Mouse (Mus musculus): ENCODE measurements around the gene Hist1h4i. TPM values are rescaled to one million over a fixed set of nuclear protein-coding genes. Genes with fewer than 3 reads are reported as not detected.
"Not testable (repeated sequence)": the region's sequence is repeated elsewhere in the genome, so short reads cannot be mapped to it uniquely, and the experiment has no call there.

Hist1h4i gene
- polyA plus RNA-seq, 1 experiment from 2014 or later = 34.1 TPM

DNA sequence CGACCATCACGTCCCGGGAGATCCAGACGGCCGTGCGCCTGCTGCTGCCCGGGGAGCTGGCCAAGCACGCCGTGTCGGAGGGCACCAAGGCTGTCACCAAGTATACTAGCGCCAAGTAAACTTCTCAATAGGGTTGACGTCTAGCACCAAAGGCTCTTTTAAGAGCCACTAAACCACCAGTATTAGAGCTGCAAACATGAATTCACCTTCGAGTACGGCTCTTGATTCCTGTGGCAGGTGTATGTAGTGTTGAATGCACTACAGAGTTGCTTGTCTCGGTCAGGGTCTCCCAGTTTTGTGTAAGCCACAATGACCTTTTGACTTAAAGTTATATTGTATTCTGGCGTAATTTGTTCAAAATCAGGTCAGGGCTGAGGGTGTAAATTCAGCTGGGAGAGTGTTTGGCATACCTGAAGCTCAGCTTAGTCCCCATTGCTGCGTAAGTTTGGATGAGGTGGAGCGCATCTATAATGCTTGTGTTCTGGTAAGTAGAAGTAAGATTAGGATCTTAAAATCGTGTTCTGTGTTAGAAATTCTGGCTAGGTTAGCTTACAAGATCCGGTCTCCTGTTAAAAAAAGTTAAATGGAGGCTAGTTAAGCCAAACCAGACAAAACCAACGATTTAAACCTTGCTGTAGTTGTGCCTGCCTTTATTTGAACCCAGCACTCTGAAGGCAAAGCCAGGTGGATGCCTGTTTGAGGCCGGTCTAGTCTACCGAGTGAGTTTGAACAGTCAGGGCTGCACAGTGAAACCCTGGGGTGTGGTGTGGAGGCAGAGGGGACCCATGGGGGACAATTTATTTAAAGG, 4.8 kb downstream of the Hist1h4i start:
- Histone ChIP-seq H3K27me3 (no peaks in the 10 kb centered on the region), H3K9ac (replicated peaks) (peak overlapping the region; percentile 65), H3K27ac (peak overlapping the region; percentile 93), H3K4me3 (replicated peaks) (peak overlapping the region; percentile 41), H3K36me3 (no peaks in the 10 kb centered on the region), H3K9me3 (no peaks in the 10 kb centered on the region), H3K4me2 (peak overlapping the region; percentile 69), H3K4me1 (replicated peaks) (peaks cover 31% of the 10 kb centered on the region)
- 3% methylated on average over 22 of the region's 23 CpGs for WGBS
- ATAC-seq (ENCODE audit: insufficient number of reproducible peaks, insufficient read depth, low FRiP score, low TSS enrichment, low read depth) = no peak

DNA sequence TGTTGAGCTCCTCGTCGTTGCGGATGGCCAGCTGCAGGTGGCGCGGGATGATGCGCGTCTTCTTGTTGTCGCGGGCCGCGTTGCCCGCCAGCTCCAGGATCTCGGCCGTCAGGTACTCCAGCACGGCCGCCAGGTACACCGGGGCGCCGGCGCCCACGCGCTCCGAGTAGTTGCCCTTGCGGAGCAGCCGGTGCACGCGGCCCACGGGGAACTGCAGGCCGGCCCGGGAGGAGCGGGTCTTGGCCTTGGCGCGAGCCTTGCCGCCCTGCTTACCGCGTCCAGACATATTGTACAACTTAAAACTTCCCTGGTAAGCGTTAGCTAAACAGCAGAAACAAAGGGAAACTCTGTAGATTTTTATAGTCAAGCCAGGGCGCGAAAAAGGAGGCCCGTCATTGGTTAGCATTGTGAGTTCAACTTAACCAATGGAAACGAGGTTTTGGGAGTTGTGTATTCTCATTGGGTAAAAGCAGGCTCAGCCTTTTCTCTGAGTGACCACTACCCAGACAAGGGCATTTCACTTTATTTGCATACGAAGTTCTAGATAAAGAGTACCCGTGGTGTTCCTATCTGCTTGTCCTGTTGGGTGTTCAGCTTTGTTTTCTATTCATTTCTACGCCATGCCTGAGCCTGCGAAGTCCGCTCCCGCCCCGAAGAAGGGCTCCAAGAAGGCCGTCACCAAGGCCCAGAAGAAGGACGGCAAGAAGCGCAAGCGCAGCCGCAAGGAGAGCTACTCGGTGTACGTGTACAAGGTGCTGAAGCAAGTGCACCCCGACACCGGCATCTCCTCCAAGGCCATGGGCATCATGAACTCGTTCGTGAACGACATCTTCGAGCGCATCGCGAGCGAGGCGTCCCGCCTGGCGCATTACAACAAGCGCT, 5.7 kb downstream of the Hist1h4i start, which contains the start of the genes Hist1h2ah and Hist1h2bk:
TSS of gene Hist1h2ah (minus strand) at position 302 of the 882 bp plus-strand sequence.
TSS of gene Hist1h2bk (plus strand) at position 604 of the 882 bp plus-strand sequence.
- peak within 1 kb of the TSS; percentile 69 for H3K4me2 ChIP-seq
- not testable (repeated sequence) for H3K9me3 ChIP-seq, H3K27me3 ChIP-seq, H3K36me3 ChIP-seq
- peak within 1 kb of the TSS; percentile 75 for H3K9ac ChIP-seq (replicated peaks)
- peaks cover 28% of the 10 kb centered on the region for H3K4me1 ChIP-seq (replicated peaks)
- peak; percentile 98 for ATAC-seq (ENCODE audit: insufficient number of reproducible peaks, insufficient read depth, low FRiP score, low TSS enrichment, low read depth)
- under 1% methylated on average over 32 of the region's 69 CpGs for whole genome bisulfite sequencing
- H3K4me3 ChIP-seq (replicated peaks) = peak within 1 kb of the TSS; percentile 45
- peak within 1 kb of the TSS; percentile 94 for H3K27ac ChIP-seq

DNA sequence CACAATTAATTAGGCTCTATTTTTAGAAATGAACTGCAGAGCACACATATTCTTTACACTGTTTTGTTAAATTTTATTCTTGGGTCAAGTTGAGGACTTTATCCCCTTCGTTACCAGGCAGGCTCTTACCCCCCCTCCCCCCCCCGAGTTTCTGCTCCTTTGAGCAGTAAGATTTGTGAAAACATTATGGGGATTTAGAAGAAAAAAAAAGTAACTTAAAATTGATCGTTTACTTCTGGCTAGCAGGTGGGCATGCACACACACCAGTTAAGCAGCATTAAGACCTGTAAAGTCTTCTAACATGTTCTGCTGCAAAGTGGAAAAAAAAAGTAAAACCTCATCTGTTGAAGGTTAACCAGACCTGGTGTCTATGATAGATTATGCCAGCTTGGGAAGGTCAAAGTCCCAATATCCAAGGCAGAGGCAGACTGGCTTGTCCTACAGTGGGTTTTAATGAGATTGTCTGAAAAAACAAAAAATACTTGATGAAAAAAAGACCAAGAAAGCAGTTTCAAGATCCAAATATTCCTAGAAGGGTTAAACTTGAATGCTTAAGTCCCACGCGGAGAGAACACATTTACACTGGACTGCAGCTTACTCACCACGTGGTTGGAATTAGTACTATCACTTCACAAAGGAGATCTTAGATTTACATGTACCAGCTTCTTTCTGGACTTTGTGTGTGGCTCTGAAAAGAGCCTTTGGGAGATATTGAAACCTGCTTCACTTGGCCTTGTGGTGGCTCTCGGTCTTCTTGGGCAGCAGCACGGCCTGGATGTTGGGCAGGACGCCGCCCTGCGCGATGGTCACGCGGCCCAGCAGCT, 6.5 kb downstream of the Hist1h4i start:
- Histone ChIP-seq H3K4me3 (replicated peaks) (peak overlapping the region; percentile 45), H3K9me3 (no peaks in the 10 kb centered on the region), H3K27me3 (no peaks in the 10 kb centered on the region), H3K27ac (peak overlapping the region; percentile 94), H3K4me2 (peak overlapping the region; percentile 69), H3K36me3 (no peaks in the 10 kb centered on the region), H3K4me1 (replicated peaks) (peaks cover 20% of the 10 kb centered on the region), H3K9ac (replicated peaks) (peak overlapping the region; percentile 75)
- under 1% methylated on average over 14 of the region's 14 CpGs for WGBS
- peak; percentile 1; the same call in 1 of the 2 replicates for ATAC-seq (ENCODE audit: insufficient number of reproducible peaks, insufficient read depth, low FRiP score, low TSS enrichment, low read depth)

GRCm38 (mm10) chr13:22033741-22034442, 7.3 kb downstream of the Hist1h4i start:
- peak overlapping the region; percentile 94; the same call in 1 of the 2 replicates for H3K27ac ChIP-seq
- peaks cover 20% of the 10 kb centered on the region for H3K4me1 ChIP-seq (replicated peaks)
- no peak for ATAC-seq (ENCODE audit: insufficient number of reproducible peaks, insufficient read depth, low FRiP score, low TSS enrichment, low read depth)
- no peaks in the 10 kb centered on the region for H3K27me3 ChIP-seq
- H3K36me3 ChIP-seq = no peaks in the 10 kb centered on the region
- peak overlapping the region; percentile 75 for H3K9ac ChIP-seq (replicated peaks)
- 54% methylated on average over 5 of the region's 5 CpGs for WGBS
- peak overlapping the region; percentile 45 for H3K4me3 ChIP-seq (replicated peaks)
- H3K9me3 ChIP-seq = no peaks in the 10 kb centered on the region
- H3K4me2 ChIP-seq = peak overlapping the region; percentile 69

GRCm38 (mm10) chr13:22030493-22030892, 10.7 kb downstream of the Hist1h4i start:
- Histone ChIP-seq H3K27ac (no peak overlapping the region), H3K4me3 (replicated peaks) (no peak overlapping the region), H3K36me3 (no peaks in the 10 kb centered on the region), H3K4me1 (replicated peaks) (peaks cover 13% of the 10 kb centered on the region), H3K9ac (replicated peaks) (no peak overlapping the region), H3K27me3 (no peaks in the 10 kb centered on the region), H3K9me3 (no peaks in the 10 kb centered on the region), H3K4me2 (no peak overlapping the region; the same call in 1 of the 2 replicates)
- ATAC-seq (ENCODE audit: insufficient number of reproducible peaks, insufficient read depth, low FRiP score, low TSS enrichment, low read depth) = no peak
- 13% methylated on average over 4 of the region's 4 CpGs for WGBS

GRCm38 (mm10) chr13:22029928-22030327, 11.2 kb downstream of the Hist1h4i start:
- H3K36me3 ChIP-seq = no peaks in the 10 kb centered on the region
- H3K4me2 ChIP-seq = 0 out of 2 replicates have a peak overlapping the region, but pooled peaks have one; percentile 60
- no peak overlapping the region for H3K27ac ChIP-seq
- H3K9ac ChIP-seq (replicated peaks) = no peak overlapping the region
- no peak overlapping the region for H3K4me3 ChIP-seq (replicated peaks)
- H3K27me3 ChIP-seq = no peaks in the 10 kb centered on the region
- peaks cover 12% of the 10 kb centered on the region for H3K4me1 ChIP-seq (replicated peaks)
- no peak for ATAC-seq (ENCODE audit: insufficient number of reproducible peaks, insufficient read depth, low FRiP score, low TSS enrichment, low read depth)
- no peaks in the 10 kb centered on the region for H3K9me3 ChIP-seq
- 37% methylated on average over 8 of the region's 8 CpGs for WGBS

DNA sequence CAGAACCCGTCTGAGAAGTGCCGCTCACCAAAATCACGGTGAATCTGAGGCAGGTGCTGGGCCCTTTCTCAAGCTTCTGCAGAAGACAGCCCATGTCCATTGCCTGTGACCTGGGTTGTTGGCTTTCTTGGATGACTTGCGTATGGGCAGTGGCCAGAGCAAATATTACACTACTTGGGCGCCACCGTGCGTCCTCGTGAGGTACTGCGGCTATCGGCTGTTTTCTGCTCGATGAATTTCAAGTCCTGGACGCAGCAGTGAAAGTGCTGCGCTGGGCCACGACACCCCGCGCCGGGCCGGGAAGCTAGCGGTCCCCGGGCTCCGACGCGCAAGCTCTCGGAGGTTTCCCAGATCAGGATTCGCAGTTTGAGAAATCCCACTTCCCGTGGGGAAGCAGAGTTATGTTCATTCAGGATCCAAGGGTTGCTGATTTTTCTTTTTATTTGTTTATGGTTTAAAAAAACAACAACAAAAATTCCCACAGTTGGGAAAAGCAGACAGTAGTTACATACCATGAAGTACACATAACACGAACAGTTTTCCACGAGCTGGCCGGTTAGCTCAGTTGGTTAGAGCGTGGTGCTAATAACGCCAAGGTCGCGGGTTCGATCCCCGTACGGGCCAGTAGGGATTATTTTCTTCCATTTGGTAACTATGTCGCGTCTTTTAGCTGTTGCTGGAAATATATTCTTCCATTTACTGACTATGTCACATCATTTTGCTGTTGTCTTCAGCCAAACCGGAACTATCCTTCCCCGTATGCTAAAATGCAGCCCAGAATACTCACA, 12.3 kb downstream of the Hist1h4i start:
- Histone ChIP-seq H3K4me1 (replicated peaks) (peaks cover 2% of the 10 kb centered on the region; the same call in 1 of the 2 replicates), H3K36me3 (no peaks in the 10 kb centered on the region), H3K9ac (replicated peaks) (peak overlapping the region; percentile 63), H3K27me3 (no peaks in the 10 kb centered on the region), H3K4me2 (peak overlapping the region; percentile 60), H3K4me3 (replicated peaks) (peak overlapping the region; percentile 47), H3K27ac (peak overlapping the region; percentile 86), H3K9me3 (no peaks in the 10 kb centered on the region)
- WGBS = under 1% methylated on average over 40 of the region's 40 CpGs
- peak; percentile 71 for ATAC-seq (ENCODE audit: insufficient number of reproducible peaks, insufficient read depth, low FRiP score, low TSS enrichment, low read depth)

DNA sequence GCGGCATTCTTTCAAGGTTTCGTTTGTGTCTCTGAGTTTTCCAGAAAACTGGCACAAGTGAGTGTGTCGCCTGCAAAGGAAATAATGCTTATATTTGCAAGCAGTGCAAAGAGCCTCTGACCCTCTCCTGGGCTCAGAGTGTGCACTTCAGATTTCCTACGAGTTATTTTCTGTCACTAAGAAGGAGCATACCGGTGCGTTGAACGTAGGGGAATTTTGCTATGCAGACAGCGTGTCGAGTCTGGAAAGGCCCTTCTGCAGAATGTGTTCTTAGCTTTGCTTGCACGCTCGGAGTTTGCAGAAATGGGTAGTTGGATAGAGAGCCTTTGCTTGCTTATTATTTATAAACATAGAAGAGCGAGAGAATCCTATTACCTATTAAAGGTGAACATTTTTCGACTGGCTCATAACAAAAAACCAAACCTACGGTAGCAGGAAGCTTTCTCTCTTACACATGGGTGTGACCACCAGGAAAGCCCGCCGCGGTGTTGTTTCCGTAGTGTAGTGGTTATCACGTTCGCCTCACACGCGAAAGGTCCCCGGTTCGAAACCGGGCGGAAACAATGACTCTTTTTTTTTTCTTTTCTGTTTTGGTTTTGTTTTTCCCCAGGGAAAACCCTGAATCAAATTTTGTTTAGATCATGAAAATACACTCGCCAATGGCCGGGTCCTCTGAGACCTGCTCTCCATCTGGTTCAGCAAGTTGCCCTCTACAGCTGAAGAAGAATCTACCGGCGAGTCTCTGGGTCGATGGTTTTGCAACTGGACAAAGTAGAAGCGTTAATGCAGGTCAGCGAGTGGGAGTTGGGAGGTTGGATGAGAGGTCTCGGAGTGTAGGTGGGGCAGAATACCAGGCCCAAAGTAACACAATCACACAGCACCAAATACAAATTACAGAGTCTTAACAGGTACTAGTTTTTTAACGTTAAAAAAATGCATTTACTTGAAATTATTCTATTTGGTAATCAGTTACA, 14.8 kb downstream of the Hist1h4i start:
- H3K9ac ChIP-seq (replicated peaks) = peak overlapping the region; percentile 47; the same call in 1 of the 2 replicates
- ATAC-seq (ENCODE audit: insufficient number of reproducible peaks, insufficient read depth, low FRiP score, low TSS enrichment, low read depth) = no peak
- no peaks in the 10 kb centered on the region for H3K9me3 ChIP-seq
- H3K27me3 ChIP-seq = no peaks in the 10 kb centered on the region
- no peaks in the 10 kb centered on the region for H3K36me3 ChIP-seq
- H3K27ac ChIP-seq = no peak overlapping the region
- H3K4me2 ChIP-seq = peak overlapping the region; percentile 63
- H3K4me3 ChIP-seq (replicated peaks) = peak overlapping the region; percentile 48
- H3K4me1 ChIP-seq (replicated peaks) = no peaks in the 10 kb centered on the region
- 2% methylated on average over 35 of the region's 35 CpGs for WGBS

GRCm38 (mm10) chr13:22022241-22022640, 18.9 kb downstream of the Hist1h4i start:
- Histone ChIP-seq H3K4me3 (replicated peaks) (peak overlapping the region; percentile 42), H3K4me1 (replicated peaks) (peaks cover 7% of the 10 kb centered on the region; the same call in 1 of the 2 replicates), H3K27me3 (peaks cover 31% of the 10 kb centered on the region), H3K36me3 (no peaks in the 10 kb centered on the region), H3K27ac (no peak overlapping the region), H3K9me3 (no peaks in the 10 kb centered on the region), H3K9ac (replicated peaks) (peak overlapping the region; percentile 28; the same call in 1 of the 2 replicates), H3K4me2 (peak overlapping the region; percentile 64)
- 0 out of 2 replicates have a peak, but pooled peaks have one; percentile 26 for ATAC-seq (ENCODE audit: insufficient number of reproducible peaks, insufficient read depth, low FRiP score, low TSS enrichment, low read depth)
- WGBS = under 1% methylated on average over 9 of the region's 9 CpGs

All from limb, embryonic 12.5 days (tissue).